Mouse (Mus musculus) brain, embryonic 14.5 days (tissue): Measurements from ENCODE around the gene Degs2.

ENCODE experiments used
- CTCF ChIP-seq: fragments of 200-500 bp; IDR thresholded peaks from 2 replicates; pipeline ENCODE4 v1.5.1; 2012; ENCODE audit warnings: inconsistent platforms, mild to moderate bottlenecking, moderate library complexity, borderline replicate concordance; ENCODE audit not compliant: insufficient read depth, insufficient read length; ENCODE audit errors: extremely low read depth
- POLR2A ChIP-seq: fragments of 200-500 bp; IDR thresholded peaks from 2 replicates; pipeline ENCODE4 v1.6.1; 2012; ENCODE audit warnings: mild to moderate bottlenecking, inconsistent platforms, borderline replicate concordance; ENCODE audit not compliant: poor library complexity, insufficient read depth, insufficient read length, severe bottlenecking; ENCODE audit errors: extremely low read depth

DNA sequence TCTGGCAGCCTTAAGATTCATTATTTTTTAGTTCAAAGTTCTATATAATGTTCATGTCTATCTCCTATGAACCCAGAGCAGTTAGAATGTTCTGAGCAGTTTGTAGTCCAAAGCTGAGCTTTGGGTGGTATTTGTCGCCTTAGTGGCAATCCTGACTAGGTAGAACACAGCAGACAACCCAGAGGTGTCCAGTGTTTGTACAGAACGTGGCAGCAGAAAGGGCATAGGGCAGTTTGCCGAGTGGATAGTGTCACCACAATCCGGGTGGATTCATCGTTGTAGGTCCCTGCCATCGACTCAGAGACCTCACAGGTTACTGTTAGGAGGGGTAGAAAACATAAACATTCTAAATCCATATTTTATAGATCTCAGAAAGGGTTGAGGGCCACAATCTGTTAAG is 3.4 kb upstream of the Degs2 start:
- TF ChIP-seq POLR2A (no peak), CTCF (no peak)
